Mouse (Mus musculus): ENCODE measurements around the gene Olfr809.

Gene Olfr809

DNA sequence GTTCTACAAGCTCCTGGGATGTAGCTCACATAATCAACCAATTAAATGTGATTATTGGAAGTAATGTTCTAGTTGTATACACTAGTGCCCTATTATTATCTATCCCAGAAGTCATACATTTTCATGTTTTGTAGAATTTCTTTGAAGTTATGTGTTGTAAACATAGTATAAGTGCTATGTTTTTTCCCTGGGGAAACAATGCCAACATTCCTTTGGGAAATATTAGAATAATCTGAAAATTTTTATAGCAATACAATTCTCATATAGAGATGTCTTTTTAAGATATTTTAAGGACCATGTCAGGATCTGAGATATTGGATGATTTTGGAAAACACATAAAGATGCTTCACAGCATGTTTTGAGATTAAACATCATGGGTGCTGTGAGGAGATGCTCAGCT, at the start of gene Olfr809:
Olfr809 (plus strand) TSS at position 301 of the 400 bp plus-strand sequence.
- no peak for DNase-seq (ENCODE audit: low read depth)

DNA sequence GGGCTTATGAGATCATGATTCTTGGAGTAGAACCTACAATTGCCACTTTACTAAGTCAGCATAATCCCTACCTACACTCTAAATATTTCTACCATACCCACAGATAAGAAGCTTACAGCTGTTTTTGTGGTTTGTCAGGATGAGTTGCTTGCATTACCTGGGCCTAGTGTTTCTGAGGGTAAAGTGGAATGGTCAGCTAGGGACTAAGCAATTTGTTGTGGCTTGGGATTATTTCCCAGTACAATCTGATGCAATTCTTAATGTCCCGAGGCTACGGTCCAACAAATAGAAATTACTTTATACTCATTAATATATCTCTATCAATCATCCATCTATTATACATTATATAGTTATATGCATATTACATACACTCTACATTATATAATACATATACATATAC, 45.2 kb upstream of the Olfr809 start, which contains the start of gene Olfr805:
Olfr805 (minus strand) TSS at position 101 of the 400 bp plus-strand sequence.
- no peak for DNase-seq (ENCODE audit: low read depth)

GRCm38 (mm10) chr10:129741821-129742220, 32.6 kb upstream of the Olfr809 start, which contains the start of gene Olfr806:
Olfr806 (minus strand) TSS chr10:129741921.
- DNase-seq (ENCODE audit: low read depth), result no peak

- DNase-seq (ENCODE audit: low read depth), result no peak
Observed at GRCm38 (mm10) chr10:129757693-129758092, 16.7 kb upstream of the Olfr809 start, which contains the start of gene Olfr807. Olfr807 (minus strand) TSS chr10:129757793.

- no peak for DNase-seq (ENCODE audit: low read depth)
Observed at GRCm38 (mm10) chr10:129765182-129765581, 9.3 kb upstream of the Olfr809 start, which contains the start of gene Olfr808. Olfr808 (plus strand) TSS chr10:129765482.

DNA sequence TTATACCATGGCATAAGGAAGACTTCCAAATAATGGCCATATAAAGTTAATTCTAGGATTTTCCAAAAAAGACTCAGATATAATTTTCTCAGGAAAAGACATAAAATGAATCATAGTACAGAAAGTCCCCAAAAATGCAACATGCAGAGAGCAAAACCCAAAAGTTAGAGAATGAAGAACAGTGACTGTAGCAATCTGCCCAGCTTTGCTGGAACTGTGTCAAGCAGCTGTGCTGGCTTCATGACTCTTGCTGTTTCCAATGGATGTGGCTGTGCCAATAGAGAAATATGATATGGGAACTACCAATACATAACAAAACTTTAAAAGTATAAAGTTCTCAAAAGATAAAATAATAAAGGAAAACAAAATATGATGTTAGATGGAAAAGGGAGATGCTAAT, 3.7 kb downstream of the Olfr809 start:
- DNase-seq (ENCODE audit: low read depth), result peak; percentile 5

- DNase-seq (ENCODE audit: low read depth), result no peak
Observed at GRCm38 (mm10) chr10:129794817-129795216, 20.4 kb downstream of the Olfr809 start, which contains the start of gene Olfr810. Olfr810 (minus strand) TSS chr10:129794917.

GRCm38 (mm10) chr10:129804296-129804695, 29.9 kb downstream of the Olfr809 start, which contains the start of gene Olfr811:
Olfr811 (minus strand) TSS chr10:129804396.
- DNase-seq (ENCODE audit: low read depth), result no peak

All from NIH3T3 (cell line).